Mouse (Mus musculus) neural tube, embryonic 13.5 days (tissue): ENCODE results near the gene Atl1. TPM values are rescaled to one million over a fixed set of nuclear protein-coding genes. Genes with fewer than 3 reads are reported as not detected.

Source experiments
- ATAC-seq: fragments of 200-750 bp; cut with Nextera tagmentation; 2 replicates; pipeline ENCODE4 v1.8.0; 2017; ENCODE audit warnings: low read depth, mild to moderate bottlenecking, moderate TSS enrichment, moderate library complexity
- H3K27ac ChIP-seq: fragments of 300-500 bp; sonication (generic); replicated peaks from 2 replicates; pipeline ENCODE4 v1.5.1; 2015; ENCODE audit warnings: moderate library complexity, mild to moderate bottlenecking, inconsistent platforms
- H3K27me3 ChIP-seq: fragments of 300-500 bp; sonication (generic); 2 replicates; pipeline ENCODE4 v1.6.1; 2015; ENCODE audit warnings: mild to moderate bottlenecking, inconsistent platforms
- H3K36me3 ChIP-seq: fragments of 300-500 bp; sonication (generic); 2 replicates; pipeline ENCODE4 v1.6.1; 2015; ENCODE audit warnings: mild to moderate bottlenecking, inconsistent platforms
- H3K4me1 ChIP-seq: fragments of 300-500 bp; sonication (generic); replicated peaks from 2 replicates; pipeline ENCODE4 v1.6.1; 2015; ENCODE audit warnings: inconsistent platforms
- H3K4me2 ChIP-seq: fragments of 300-500 bp; sonication (generic); 2 replicates; pipeline ENCODE4 v1.6.1; 2015; ENCODE audit warnings: inconsistent platforms, mild to moderate bottlenecking, moderate library complexity
- H3K4me3 ChIP-seq: fragments of 300-500 bp; sonication (generic); 2 replicates; pipeline ENCODE4 v1.5.1; 2015; ENCODE audit warnings: mild to moderate bottlenecking, inconsistent platforms
- H3K9ac ChIP-seq: fragments of 300-500 bp; sonication (generic); 2 replicates; pipeline ENCODE4 v1.6.1; 2015; ENCODE audit warnings: moderate library complexity, mild to moderate bottlenecking, inconsistent platforms
- H3K9me3 ChIP-seq: fragments of 300-500 bp; sonication (generic); 2 replicates; pipeline ENCODE4 v1.6.1; 2016; ENCODE audit warnings: inconsistent platforms
- WGBS: fragments of 180-500 bp; shearing (Covaris S2); methylation state at CpG from one replicate; pipeline ENCODE4 v1.1.7; 2015; 5-methylcytosine and 5-hydroxymethylcytosine counted together
- polyA plus RNA-seq: library from polyadenylated mRNA; unstranded; fragments of >200 nt; fragmentation: Nextera tagmentation; extraction: Ambion mirVana; gene quantifications from 2 replicates; pipeline ENCODE4 v1.2.1, GENCODE M21; 2015

Atl1 gene
- polyA plus RNA-seq, 1 experiment from 2014 or later, result 115 TPM

DNA sequence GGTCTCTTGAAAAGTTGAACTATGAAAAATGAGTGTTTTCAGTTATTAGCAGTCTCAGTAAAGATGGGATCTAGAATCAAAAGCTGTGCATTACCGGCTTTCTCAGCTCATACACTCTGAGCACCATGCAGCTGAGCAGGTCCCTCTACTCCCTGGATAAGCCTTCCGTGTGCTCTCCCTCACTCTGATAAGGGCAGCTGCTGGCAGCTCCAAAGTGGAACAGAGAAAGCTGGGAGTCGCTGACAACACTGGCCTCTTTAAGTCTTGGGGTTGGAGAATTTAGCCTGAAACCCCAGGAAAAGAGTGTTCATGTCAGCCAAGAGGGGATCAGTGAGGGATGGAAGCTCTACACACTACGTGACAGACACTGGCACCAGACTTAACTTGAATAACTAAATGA lies 33.6 kb upstream of the Atl1 start:
- WGBS, result 96% methylated on average over 4 of the region's 4 CpGs
- Histone ChIP-seq H3K27ac (no peak overlapping the region), H3K36me3 (peaks cover 17% of the 10 kb centered on the region), H3K9ac (no peak overlapping the region), H3K4me1 (no peaks in the 10 kb centered on the region), H3K9me3 (peaks cover 3% of the 10 kb centered on the region; the same call in 1 of the 2 replicates), H3K27me3 (no peaks in the 10 kb centered on the region), H3K4me3 (no peak overlapping the region), H3K4me2 (no peak overlapping the region)
- ATAC-seq, result no peak

DNA sequence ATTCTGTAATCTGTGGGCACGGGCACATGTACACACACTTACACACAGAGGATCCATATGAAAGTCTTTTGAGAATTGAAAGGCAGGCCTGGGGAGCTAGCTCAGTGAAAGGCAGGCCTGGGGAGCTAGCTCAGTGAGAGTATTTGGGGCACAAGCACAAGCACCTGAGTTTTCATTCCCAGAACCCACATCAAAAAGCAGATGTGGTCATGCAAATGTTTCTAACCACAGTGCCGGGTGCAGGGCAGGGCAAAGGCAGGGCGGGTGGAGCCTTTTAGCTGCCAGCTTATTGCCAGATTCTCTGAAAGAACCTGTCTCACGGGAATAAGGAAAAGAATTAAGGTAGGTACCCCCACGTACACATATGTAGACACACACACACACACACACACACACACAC lies 28.9 kb upstream of the Atl1 start:
- WGBS, result 79% methylated on average over 5 of the region's 5 CpGs

DNA sequence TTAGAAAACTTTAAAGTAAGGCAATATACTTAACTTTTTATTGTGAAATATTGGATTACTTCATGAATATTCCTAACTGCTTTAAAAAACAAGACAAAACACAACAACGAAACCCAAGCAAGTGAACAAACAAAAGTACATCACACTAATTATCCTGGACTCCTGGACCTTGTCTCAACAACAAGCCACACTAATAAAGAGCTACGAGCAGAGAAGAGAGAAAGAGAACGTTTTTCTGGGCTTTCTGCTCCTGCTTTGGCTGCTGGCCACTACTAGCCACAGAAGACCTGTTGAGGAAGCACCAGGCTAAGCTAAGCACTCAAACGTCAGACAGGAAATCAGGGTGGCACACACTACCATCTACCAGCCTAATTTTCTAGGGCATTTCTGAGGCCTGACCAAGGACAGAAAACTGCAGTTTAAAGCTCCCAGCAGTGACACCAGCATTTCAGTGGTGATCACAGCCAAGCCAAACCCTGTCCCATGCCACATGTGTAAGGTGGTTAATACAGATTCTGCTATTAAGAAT lies 28.2 kb upstream of the Atl1 start:
- no peaks in the 10 kb centered on the region for H3K27me3 ChIP-seq
- H3K27ac ChIP-seq, result no peak overlapping the region
- no peaks in the 10 kb centered on the region for H3K9me3 ChIP-seq
- H3K36me3 ChIP-seq, result 0 out of 2 replicates have a peak, but pooled peaks cover 12% of the 10 kb centered on the region
- ATAC-seq, result no peak
- 52% methylated on average over 4 of the region's 4 CpGs for WGBS
- no peak overlapping the region for H3K4me3 ChIP-seq
- no peak overlapping the region for H3K4me2 ChIP-seq
- no peak overlapping the region for H3K9ac ChIP-seq
- no peaks in the 10 kb centered on the region for H3K4me1 ChIP-seq

More for the DNA sequence above, 28.9 kb upstream of the Atl1 start:
- H3K36me3 ChIP-seq, result 0 out of 2 replicates have a peak, but pooled peaks cover 12% of the 10 kb centered on the region
- H3K4me3 ChIP-seq, result no peak overlapping the region
- H3K4me1 ChIP-seq, result no peaks in the 10 kb centered on the region
- H3K27me3 ChIP-seq, result no peaks in the 10 kb centered on the region
- H3K27ac ChIP-seq, result no peak overlapping the region
- H3K4me2 ChIP-seq, result no peak overlapping the region
- ATAC-seq, result no peak
- no peaks in the 10 kb centered on the region for H3K9me3 ChIP-seq
- H3K9ac ChIP-seq, result no peak overlapping the region

DNA sequence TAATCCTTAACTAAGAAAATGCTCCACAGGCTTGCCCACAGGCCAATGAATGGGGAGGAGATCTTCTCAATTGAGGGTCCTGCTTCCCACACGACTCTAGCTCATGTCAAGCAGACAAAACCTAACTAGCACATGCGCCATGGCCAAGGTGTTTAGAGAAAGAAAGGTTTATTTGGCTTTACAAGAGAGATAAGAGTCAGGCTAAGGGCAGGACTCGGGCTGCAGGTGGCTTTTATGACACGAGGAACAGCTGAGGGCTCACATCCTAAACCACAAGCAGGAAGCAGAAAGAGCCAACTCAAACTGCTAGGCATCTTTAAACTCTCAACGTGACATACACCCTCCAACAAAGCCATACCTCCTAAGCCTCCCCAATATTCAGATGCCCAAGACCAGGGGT lies 25.1 kb upstream of the Atl1 start:
- Histone ChIP-seq H3K9ac (no peak overlapping the region), H3K9me3 (no peaks in the 10 kb centered on the region), H3K4me1 (no peaks in the 10 kb centered on the region), H3K27ac (no peak overlapping the region), H3K36me3 (peaks cover 28% of the 10 kb centered on the region), H3K4me2 (no peak overlapping the region), H3K27me3 (no peaks in the 10 kb centered on the region), H3K4me3 (no peak overlapping the region)
- no peak for ATAC-seq
- WGBS, result 82% methylated on average over 5 of the region's 5 CpGs

DNA sequence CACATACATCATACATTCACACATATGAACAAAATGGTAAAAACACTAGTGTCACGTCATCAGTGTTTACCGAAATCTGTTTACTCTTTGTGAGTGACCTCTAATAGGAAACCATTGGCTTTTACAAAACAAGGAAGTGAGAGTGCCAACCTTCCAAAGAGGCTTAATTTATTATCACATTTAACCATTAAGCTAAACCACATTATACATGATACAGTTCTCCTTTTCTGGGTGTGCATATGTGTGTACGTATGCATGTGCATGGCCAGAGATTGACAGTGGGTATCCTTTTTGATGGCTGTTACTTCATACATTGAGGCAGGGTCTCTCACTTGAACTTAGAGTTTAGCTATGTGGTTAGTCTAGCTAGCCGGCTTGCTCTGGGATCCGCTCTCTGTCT lies 20.8 kb upstream of the Atl1 start:
- Histone ChIP-seq H3K4me1 (no peaks in the 10 kb centered on the region), H3K27ac (no peak overlapping the region), H3K9me3 (no peaks in the 10 kb centered on the region), H3K4me2 (no peak overlapping the region), H3K36me3 (peaks cover 15% of the 10 kb centered on the region), H3K27me3 (no peaks in the 10 kb centered on the region), H3K9ac (no peak overlapping the region), H3K4me3 (no peak overlapping the region)
- WGBS, result 96% methylated on average over 5 of the region's 5 CpGs
- no peak for ATAC-seq

DNA sequence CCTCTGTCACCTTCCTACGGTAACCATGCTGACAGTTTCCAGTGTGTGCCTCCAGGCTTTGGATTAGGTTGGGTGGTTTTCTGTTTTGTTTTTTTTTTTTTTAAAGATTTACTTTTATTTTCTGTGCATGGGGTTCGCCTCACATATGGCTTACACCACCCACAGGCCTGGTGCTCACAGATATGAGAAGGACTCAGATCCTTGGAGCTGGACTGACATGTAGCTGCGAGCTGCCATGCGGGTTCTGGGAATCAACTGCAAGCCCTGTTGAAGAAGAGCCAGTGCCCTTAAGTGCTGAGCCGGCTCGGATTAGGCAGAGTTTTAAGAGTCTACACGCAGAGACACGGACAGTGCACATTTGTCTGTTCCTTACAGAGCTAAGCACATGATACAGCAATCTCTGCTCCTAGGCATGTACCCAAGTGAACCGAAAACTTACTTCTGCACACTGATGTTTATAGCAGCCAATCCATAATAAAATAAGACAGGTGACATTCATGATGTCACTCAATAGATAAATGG lies 14.5 kb upstream of the Atl1 start:
- Histone ChIP-seq H3K9me3 (no peaks in the 10 kb centered on the region), H3K4me1 (peaks cover 21% of the 10 kb centered on the region), H3K9ac (no peak overlapping the region), H3K27ac (no peak overlapping the region), H3K36me3 (no peaks in the 10 kb centered on the region), H3K4me3 (no peak overlapping the region), H3K27me3 (no peaks in the 10 kb centered on the region), H3K4me2 (no peak overlapping the region)
- 91% methylated on average over 9 of the region's 9 CpGs for WGBS
- ATAC-seq, result no peak

DNA sequence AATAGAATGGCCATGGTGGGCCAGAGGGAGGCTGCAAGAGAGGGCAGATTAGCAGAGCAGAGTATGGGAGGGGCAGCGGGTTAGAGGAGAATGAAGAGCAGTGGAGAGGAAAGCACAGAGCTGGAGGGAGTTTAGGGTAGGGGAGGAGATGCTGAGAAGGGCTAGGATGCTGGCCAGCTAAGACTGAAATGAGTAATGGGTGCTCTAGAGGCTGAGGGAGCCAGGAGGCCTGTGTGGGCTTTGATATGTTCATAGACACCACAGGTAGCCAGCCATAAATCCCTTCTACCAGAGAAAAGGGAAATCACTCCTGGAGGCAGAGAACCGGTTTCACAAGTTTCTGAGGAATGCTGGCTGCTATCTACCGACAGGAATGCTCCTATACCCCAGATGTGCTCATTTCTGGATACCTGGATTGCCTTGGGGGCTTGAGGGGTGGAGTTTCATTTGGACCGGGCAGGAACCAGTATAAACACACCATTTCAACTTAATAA lies 13.2 kb upstream of the Atl1 start:
- no peaks in the 10 kb centered on the region for H3K9me3 ChIP-seq
- 8% methylated on average over 4 of the region's 4 CpGs for WGBS
- no peak overlapping the region for H3K27ac ChIP-seq
- no peaks in the 10 kb centered on the region for H3K27me3 ChIP-seq
- H3K4me1 ChIP-seq, result peaks cover 21% of the 10 kb centered on the region
- no peaks in the 10 kb centered on the region for H3K36me3 ChIP-seq
- H3K4me3 ChIP-seq, result no peak overlapping the region
- no peak overlapping the region for H3K9ac ChIP-seq
- ATAC-seq, result peak; percentile 40; the same call in 1 of the 2 replicates
- H3K4me2 ChIP-seq, result no peak overlapping the region

DNA sequence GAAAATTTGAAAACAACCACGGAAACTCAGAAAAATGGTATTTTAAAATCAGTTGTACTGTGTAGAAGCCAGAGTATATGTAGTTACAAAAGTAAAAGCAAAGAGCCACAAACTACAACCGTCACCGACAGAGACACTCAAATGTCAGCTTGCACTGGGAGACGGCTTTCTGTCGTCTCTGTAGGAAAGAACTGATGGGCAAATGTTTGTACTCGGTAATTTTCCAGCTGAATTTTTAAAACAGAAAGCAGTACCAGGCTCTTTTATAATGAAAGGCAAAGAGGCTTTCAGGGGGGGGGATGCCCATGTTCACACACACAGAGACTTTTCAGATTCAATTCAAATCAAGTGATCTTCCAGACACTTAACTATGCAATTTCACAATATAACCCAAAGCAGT lies 12.7 kb upstream of the Atl1 start:
- H3K4me3 ChIP-seq, result no peak overlapping the region
- ATAC-seq, result no peak
- no peak overlapping the region for H3K9ac ChIP-seq
- H3K27me3 ChIP-seq, result no peaks in the 10 kb centered on the region
- no peaks in the 10 kb centered on the region for H3K36me3 ChIP-seq
- no peaks in the 10 kb centered on the region for H3K9me3 ChIP-seq
- WGBS, result 21% methylated on average over 6 of the region's 6 CpGs
- no peak overlapping the region for H3K27ac ChIP-seq
- no peak overlapping the region for H3K4me2 ChIP-seq
- peaks cover 21% of the 10 kb centered on the region for H3K4me1 ChIP-seq

DNA sequence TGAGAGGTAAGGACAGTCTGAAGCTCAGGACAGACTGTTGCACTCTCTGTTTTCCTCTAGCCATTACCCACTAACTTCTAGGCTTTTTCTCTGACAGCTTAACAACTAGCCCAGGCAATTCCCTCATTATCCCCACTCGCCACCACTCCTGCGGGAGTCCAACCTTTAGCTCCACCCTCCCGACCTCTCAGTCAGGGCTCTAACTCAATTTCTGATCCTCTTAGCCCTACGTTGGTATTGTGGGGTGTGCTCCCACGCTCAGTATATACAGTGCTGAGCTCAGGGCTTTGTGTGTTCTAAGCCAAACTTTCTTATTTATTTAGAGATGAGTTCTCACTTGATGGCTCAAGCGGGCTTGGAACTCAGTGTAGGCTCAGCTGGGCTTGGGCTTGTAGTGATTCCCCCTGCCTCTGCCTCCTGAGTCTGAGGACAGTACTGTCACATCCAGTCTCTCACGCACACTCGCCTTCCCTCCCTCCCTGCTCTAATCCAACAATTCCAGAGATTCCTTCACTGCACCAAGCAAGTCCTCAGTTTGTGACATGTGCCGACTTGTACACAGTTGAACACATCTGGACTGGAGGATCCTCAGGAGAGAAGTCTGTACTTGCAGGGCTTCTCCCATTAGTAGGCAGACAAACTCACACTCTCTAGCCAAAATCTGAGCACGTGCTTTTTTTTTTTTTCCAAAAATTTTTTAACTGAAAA lies 11.1 kb upstream of the Atl1 start:
- Histone ChIP-seq H3K4me2 (no peak overlapping the region), H3K27ac (no peak overlapping the region), H3K9me3 (no peaks in the 10 kb centered on the region), H3K9ac (no peak overlapping the region), H3K4me3 (no peak overlapping the region), H3K4me1 (peaks cover 21% of the 10 kb centered on the region), H3K36me3 (no peaks in the 10 kb centered on the region), H3K27me3 (no peaks in the 10 kb centered on the region)
- no peak for ATAC-seq
- 36% methylated on average over 10 of the region's 10 CpGs for WGBS

DNA sequence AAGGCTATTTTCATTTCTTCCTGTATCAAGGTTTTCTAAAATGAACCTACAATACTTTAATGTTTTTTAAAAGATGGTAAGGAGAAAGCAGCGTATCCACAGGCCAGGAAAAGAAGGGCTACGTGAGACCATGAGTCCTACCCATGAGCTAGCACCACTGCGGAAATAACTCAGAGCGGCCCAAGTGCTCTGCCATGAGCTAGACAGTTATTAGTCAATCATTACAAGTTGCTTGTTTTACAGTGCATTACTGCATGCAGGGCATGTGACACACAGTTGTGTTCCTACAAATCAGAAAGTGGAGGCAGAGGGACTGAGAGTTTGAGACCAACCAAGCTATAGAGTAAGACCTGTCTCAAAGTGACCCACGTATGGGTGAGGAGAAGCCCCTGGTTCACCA lies 8.4 kb upstream of the Atl1 start:
- Histone ChIP-seq H3K4me2 (no peak overlapping the region), H3K9me3 (no peaks in the 10 kb centered on the region), H3K36me3 (no peaks in the 10 kb centered on the region), H3K4me3 (no peak overlapping the region), H3K4me1 (peaks cover 39% of the 10 kb centered on the region), H3K9ac (no peak overlapping the region), H3K27me3 (no peaks in the 10 kb centered on the region), H3K27ac (no peak overlapping the region)
- no peak for ATAC-seq
- WGBS, result 94% methylated on average over 5 of the region's 5 CpGs

DNA sequence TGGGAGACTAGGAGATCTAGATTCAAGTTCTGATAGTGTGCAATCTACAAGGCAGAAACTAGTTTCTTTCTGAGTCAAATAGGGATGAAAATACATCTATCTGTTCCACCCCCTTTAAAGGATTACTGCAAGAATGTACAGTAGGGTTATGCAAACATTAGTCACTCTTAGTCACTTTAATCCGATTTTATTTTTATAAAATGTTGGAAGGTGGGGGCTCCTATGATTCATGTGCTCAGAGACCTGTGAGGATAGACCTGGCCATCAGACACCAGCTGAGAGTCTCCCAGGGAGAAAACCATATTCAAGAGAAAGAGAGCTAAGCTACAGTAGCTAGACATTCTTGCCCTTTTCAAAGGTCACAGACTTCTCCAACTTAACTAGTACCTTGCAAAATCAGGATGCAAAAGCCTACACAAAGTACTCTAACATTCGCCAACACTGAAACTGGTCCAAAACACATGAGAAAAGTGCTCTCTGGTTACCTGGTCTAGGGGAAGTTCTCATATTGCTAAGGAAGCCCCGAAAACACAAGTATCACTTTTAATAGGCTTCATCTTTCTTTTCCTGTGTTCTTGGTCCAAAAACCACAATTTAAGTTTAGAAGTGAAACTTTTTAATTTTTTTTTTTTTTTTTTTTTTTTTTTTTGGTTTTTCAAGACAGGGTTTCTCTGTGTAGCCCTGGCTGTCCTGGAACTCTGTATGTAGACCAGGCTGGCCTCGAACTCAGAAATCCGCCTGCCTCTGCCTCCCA lies 7.1 kb upstream of the Atl1 start:
- WGBS, result 97% methylated on average over 5 of the region's 5 CpGs
- Histone ChIP-seq H3K9me3 (no peaks in the 10 kb centered on the region), H3K4me2 (no peak overlapping the region), H3K27me3 (no peaks in the 10 kb centered on the region), H3K4me1 (peaks cover 40% of the 10 kb centered on the region), H3K4me3 (no peak overlapping the region), H3K27ac (no peak overlapping the region), H3K9ac (no peak overlapping the region), H3K36me3 (no peaks in the 10 kb centered on the region)
- no peak for ATAC-seq

DNA sequence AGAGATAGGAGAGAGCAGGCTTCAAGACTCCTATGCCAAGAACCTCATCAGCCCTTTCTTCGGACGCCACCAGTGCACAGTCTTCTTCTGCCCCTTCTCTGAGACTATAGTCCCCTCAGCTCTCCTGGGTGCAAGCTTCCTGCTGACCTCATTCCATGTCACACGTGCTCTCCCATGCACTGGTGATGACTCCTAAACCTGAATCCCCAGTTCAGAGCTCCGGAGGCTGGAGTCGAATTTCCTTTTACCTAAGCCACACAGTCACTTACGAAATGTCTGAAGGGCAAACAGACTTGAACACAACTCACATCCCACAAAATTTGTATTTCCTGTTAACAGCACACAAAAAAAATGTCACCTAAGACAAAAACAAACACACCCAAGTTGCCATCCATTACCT lies 4.6 kb upstream of the Atl1 start:
- H3K4me3 ChIP-seq, result no peak overlapping the region
- WGBS, result 86% methylated on average over 6 of the region's 6 CpGs

More for the DNA sequence above, 4.6 kb upstream of the Atl1 start:
- Histone ChIP-seq H3K27me3 (no peaks in the 10 kb centered on the region), H3K9ac (no peak overlapping the region), H3K9me3 (no peaks in the 10 kb centered on the region), H3K4me2 (no peak overlapping the region), H3K36me3 (no peaks in the 10 kb centered on the region), H3K4me1 (peaks cover 46% of the 10 kb centered on the region), H3K27ac (no peak overlapping the region)
- no peak for ATAC-seq
